Mouse (Mus musculus): ENCODE data around the gene Sash3.
"Not testable (repeated sequence)": the region's sequence is repeated elsewhere in the genome, so short reads cannot be mapped to it uniquely, and the experiment has no call there.

The Sash3 gene

DNA sequence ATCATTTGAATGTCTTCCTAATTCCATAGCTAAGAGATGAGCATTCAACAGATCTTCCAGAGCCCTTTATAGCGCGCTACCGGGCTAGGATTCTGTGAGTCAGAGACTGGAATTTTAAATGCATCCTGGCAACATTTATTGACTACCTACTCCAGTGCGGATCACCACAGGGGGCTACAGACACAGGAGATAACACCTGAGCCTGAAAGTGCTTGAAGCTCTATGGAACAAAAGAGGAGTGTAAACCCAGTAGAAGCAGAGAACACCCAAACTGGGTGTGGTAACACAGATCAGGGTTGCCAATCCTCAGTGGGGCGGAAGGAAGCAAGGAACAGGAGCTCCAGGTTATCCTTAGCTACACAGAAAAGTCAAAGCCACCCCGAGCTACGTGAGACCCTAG is 56.2 kb downstream of the Sash3 start:
- DNase-seq (ENCODE audit: low spot score in 2 of 2) = no peak

DNA sequence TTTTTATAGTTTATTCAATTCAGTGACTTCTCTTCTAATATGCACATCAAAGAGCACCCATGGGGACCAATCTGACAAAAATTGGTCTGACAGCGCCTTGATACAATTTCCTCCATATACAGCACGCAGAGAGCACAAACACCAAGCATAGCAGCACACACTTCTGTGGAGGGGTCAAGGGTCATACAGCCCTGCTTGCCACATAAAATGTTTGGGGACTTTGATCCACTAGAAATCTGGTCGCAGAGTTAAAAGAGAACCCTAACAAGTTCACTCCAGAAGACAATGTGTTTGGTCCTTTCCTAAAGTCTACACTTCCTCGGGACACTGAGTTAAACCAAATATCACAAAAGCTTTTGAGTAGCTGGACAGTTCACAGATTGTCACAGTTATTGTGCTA is 56.8 kb downstream of the Sash3 start:
- DNase-seq (ENCODE audit: low spot score in 2 of 2) = no peak

DNA sequence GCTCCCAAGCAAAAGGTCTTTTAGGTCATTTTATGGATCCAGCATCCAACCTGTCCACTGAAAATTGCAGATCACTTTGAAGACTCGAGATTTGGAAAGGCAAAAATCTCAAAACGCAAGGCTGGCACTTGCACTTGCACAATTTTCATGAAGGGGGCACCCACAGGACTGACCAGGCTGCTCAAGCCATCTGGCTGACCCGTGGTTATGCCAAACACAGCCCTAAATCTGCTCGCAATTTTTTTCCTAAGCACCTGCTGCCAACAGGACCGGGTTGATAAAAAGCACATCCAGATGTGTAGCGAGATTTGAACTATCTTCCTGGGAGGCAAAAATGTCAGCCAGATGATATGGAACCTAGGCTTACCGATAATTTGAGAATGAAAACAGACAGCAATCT is 57.5 kb downstream of the Sash3 start:
- no peak for DNase-seq (ENCODE audit: low spot score in 2 of 2)

DNA sequence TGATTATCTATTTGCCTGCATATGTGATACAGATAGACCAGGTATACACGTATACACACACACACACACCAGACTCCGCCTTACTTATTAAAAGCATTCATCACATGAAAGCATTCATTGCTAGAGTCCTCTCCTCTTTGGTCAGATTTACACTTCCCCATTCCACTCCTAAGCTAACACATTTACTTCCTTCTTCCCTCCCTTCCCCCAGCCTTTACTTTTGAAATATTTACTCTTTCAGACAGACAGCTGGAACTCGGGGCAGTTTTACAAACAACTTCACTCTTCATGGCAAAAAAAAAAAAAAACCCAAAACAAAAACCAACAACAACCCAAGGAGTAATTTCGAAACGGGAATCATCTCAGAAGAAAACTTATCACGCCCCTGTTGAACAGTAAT is 58.2 kb downstream of the Sash3 start:
- no peak for DNase-seq (ENCODE audit: low spot score in 2 of 2)

DNA sequence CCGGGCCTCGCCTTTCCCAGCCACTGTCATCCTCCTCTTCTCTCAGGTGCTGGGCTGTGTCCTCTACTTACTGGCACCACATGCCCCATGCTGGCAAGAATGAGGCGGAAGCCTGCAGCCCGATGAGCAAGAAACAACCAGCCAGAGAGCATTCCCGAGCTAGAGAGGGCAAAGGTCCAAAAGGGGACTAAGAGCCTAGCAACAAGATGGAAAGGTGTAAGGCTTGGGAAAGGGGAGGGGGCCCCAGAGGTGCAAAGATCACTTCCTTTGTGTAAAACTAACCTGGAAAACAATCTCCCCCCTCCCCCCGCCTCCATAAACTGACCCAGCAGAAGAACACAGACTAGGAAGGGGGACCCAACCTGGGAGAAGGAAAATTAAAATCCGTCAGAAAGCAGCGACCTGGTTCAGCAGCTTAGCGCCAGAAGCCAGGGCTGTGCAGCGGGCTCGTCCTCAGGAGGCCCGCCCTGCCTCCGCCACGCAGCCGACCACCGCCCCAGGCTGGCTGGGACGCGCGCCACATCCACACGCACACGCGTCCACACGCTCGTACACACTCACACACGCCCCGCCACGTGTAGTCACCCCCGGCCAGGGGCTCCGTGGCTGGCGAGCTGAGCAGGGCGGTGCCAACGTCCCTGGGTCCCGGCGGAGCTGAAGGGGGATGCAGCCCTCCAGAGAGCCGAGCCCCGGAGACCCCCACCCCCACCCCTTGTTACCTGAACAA is 61.7 kb downstream of the Sash3 start:
- peak in 1 of 2 experiments; percentile 66 for DNase-seq (ENCODE audit: low spot score in 2 of 2)

DNA sequence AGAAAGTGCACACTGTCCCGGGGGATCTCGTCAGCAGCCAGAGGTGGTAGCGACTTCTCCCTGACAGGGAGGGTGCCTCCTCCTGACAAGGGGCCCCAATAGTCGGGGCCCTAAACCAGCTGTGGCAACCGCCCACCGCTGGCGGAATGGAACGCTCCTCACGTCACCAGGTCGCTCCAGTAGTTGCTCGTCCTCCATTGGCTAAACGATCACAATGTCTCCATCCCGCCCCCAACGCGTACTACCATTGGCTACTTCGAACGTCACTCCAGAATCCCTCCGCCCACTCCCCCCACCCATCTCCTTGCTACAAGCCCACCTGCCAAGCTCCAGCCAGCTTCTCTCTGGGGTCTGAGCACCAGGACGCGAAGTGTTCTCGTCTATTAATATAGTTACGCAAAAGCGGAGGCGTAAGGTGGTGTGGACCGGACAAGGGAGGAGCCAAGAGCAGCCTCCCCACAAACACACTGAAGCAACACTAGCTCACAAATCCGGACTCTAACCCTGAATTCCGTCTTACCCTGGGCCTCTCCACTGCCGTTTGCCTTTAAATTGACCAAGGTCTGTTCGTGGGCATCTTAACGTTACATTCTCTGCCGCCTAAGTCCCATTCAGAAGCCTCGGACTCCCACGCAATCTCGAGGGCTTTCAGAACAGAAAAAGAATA is 62.4 kb downstream of the Sash3 start, which contains the start of gene Zdhhc9:
Gene Zdhhc9 (minus strand): TSS at position 360 of the 667 bp plus-strand sequence.
- peak; percentile 83 to 90 for DNase-seq (ENCODE audit: low spot score in 2 of 2)

DNA sequence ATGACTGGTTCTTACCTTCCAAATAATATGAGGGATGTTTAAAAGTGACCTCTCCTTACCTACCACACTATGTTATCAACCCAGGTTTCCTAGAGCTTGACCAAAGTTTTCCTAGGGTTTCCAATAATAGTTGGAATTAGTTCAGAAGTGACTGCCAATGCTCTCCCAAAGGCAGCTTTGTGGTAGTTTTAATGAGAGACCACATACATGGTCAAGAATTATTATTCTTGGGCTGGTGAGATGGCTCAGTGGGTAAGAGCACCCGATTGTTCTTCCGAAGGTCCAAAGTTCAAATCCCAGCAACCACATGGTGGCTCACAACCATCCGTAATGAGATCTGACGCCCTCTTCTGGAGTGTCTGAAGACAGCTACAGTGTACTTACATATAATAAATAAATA is 63.5 kb downstream of the Sash3 start:
- DNase-seq (ENCODE audit: low spot score in 2 of 2) = not testable (repeated sequence)
